Mouse (Mus musculus) mesoderm, embryonic 11.5 days (tissue): ENCODE measurements at regions not wholly inside any gene's neighbourhood (a gene's known extent, or its start where the extent isn't known, plus 50 kb on each side); places are given as distances from the start of the nearest gene placed in this dataset.

Source experiments
- DNase-seq: peaks from one replicate; pipeline ENCODE4 v3.0.0-alpha.2; 2012; ENCODE audit warnings: low read depth, low spot score

DNA sequence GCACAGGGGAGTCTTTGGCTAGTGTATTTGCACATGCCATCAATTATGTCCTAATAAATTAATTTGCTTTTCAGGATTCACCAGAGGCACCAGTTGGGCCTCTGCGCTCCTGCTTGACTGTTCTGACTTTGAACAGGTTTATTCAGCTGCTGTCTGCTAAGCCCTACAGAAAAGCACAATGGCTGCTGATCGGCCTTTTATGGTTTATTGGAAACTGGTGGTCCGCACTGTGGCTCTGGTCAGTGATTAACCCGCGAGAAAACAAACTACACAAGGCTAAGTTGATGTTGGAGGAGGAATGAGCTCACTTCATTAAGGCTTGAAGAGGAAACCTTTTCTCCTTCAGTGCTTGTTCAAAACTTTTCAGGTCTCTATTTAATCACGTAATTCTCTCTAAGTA, 208.4 kb upstream of the Gpr101 start:
- no peak for DNase-seq

DNA sequence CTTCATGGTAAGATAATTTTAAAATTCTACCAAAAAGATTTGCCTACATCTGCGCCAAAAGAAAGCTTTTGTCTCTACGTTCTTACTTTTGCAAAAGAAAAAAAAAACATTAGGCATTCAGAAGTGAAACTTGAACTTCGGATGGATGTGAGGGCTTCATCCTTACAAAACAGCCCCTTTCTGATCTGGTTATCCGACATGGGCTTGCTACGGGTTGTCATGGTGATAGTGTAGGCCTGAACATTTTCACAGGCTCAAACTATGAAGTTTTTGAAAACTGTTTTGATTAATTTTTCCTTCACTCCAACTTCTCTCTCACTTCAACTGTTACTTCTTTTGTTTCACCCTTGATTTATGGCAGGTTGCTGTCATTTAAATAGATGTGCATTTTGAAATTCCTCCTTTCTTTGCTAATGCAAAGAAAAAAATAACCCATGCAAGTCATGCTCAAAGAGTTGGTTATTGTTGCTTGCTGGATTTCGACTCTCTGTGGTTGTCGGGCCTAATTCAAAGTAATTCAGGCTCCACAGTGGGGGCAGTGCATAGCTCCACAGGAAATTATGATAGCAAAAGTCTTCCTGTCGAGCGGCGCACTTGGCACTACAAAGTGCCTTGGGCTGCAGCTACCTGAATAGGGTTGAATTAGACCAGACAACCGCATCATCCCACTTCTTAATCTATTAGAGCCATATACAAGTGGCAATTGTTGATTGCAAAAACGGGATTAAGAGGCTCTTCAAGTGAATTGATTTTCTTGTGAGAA, 205.7 kb upstream of the Gpr101 start:
- DNase-seq: no peak

DNA sequence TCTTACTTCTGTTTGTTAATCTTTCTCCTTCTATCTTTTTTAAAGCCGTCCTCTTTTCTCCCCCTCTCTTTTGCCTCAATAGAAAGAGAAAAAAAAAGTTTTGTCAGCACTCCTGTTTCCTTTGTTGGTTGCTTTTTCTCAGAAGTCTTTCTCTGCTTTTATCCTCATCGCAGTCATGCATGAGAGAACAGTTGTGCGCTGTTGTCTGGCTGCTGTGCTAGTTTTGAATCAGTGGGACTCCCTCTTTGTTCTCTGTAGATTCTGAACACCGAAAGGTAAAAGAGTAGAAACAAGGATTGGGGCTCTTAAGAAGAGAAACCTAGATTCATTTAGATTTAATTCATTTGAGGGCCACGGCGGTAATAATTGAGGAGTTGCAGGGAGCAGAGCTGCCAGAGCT, 204.9 kb upstream of the Gpr101 start:
- DNase-seq: no peak

DNA sequence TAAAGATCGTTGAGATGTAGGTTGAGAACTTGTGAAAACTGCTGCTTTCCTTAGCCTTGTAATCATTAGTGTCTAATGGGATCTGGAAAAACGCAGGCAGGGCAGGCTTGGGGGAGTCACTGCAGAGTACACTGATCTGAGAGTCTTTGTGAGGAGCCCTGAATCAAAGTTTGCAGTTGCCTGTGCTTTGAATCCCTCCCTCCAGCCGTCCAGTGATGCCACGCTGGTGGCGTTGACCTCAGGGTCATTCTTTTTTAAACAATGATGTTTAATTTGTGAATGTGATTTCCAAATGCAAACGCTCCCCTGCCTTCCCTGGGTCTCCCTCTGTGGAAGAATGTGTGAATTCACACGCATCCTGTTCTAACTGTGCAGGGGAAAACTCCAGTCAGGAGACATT, 204.4 kb upstream of the Gpr101 start:
- no peak for DNase-seq

DNA sequence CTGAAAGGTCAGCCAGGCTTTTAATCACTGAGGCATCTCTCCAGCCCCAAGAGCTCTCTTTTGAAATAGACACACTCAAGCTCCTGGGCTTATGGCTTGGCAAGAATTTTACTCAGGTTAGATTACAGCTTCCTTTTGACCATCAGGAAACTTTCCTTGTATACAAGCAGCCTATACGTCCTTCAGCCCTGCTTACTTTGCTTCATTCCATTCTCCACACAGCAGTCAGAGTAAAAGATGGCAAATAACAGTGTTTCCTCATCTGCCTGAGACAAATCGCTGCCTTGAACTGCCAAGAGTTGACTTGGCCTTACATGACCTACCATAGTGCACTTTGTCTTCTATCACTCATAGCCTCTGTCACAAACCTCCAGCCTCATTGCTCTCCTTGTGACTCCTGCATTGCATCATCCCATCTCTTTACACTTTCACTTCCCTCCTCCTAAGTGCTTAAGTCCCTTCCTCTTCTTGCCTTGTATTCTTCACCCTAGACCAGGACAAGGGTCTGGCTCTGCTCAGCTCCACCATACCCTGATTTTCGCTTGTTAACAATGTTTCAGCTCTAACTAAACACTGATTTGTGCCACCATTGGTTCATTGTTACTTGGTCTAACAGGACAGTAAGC, 203.2 kb upstream of the Gpr101 start:
- no peak for DNase-seq

DNA sequence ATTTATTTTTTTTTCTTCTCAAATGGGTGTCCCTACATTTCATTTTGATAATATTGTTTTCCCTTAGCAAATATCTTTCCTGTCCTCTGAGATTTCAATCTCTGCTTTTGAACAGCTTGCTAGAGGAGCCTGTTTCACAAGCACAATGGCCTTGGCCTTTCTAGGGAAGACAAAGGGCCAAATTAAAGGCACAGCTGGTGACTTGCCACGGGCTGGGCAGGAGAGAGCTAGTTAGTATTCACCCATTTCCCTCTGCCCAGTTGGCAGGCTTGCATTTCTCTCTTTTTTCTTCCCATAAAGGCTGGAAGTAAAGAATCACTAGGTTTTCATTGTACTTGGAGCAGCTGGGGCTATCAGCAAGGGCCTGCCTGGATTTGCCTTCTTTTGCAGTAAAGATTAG, 188.9 kb upstream of the Gpr101 start:
- no peak for DNase-seq

DNA sequence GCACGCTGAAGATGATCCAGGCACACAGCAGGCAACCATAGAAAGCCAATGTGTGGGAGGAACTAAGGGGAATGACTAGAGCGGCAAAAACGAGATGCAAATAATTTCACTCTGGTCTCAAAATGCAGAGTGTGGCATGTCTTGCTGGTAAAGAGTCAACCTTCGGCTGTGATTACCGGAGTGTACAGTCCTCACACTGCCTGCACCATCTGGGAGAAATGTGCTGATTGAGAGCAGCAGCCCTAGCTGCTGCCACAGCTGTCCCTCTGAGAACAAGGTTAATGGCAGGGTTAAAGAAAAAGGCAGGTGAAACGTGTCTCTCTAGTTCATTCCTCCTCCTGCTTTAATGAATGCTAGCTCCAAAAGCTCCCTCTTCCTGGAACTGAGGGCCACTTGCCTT, 173.2 kb upstream of the Gpr101 start:
- DNase-seq: no peak

DNA sequence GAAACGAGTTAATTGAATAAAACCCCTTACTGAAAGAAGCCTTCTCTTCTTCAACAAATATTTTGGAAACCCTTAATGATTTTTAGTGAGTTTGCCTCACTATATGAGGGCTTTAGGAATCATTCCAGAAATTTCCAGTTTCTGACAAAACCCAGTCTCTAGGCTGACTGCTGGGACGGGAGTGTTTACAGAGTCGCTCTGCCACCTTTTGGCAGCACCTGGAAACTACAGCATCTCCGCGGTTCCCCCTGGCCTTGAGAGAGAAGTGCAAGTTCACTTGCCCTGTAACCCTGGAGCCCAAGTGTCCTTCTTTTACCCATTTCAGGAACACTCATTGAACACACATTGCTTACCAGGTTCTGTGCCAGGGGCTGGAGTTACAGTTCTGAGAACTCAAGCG, 171.4 kb upstream of the Gpr101 start:
- DNase-seq: peak; percentile 44

DNA sequence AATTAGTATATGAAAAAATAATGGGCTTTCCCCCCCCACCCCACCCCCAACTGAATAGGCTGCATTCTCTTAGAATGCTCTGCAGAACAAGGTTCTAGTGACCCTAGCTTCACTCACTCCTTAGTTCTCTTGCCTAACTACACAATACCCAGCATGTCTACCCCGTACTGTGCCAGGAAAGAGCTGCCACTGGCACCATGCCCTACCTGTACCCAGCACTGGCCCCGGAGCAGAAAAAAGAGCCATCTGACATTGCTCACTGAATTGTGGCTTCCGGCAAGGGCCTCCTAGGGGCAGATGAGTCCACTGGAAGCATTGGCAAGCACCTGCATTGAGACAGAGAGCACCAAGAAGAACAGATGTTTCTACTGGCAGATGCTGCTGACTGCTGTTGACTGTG, 156.0 kb upstream of the Gpr101 start:
- no peak for DNase-seq

DNA sequence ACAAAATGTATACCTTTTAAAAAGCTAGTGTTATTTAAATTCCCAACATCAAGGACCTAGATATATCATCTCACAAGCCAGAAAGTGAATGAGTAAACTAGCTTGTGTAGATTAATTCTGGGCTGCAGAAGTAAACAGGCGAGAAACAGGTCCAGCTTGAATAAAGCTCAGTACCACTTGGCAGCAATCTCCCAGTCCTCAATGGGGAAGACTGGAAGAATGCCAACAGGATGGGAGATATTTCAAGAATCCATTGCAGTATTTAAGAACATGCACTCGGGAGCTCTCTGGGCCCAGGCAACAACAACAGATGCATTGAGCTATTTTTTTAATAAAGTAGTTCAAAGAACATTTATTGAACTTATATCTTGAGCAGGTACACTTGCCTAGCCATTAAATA, 152.5 kb upstream of the Gpr101 start:
- no peak for DNase-seq

DNA sequence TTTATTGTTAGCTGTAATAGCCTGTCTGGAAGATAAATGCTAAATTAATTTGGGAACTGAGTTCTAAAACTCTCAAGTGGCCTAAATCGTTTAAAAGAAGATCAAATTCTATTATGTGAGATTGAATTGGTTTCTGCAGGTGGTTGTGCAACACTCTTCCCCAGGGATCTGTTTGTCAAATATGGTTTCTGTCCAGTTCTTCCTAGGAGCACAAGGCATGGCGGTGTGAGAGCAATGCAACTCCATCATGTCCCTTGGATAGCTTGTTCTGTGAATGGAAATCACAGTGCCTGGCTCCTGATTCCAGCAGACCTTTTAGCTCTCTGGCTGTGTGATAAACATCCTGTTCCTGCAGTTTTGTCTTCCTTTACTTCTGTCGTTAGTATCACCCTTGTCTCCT, 151.9 kb upstream of the Gpr101 start:
- DNase-seq: no peak
